Mouse (Mus musculus): ENCODE data around the gene Hdac1. TPM values are rescaled to one million over a fixed set of nuclear protein-coding genes. Genes with fewer than 3 reads are reported as not detected.

Gene Hdac1
- 38.7 TPM for polyA plus RNA-seq (2014; fragmentation: Illumina TruSeq; extraction: RNeasy Lipid Tissue Mini Kit (QIAGEN cat#74804); ENCODE audit: low replicate concordance)

DNA sequence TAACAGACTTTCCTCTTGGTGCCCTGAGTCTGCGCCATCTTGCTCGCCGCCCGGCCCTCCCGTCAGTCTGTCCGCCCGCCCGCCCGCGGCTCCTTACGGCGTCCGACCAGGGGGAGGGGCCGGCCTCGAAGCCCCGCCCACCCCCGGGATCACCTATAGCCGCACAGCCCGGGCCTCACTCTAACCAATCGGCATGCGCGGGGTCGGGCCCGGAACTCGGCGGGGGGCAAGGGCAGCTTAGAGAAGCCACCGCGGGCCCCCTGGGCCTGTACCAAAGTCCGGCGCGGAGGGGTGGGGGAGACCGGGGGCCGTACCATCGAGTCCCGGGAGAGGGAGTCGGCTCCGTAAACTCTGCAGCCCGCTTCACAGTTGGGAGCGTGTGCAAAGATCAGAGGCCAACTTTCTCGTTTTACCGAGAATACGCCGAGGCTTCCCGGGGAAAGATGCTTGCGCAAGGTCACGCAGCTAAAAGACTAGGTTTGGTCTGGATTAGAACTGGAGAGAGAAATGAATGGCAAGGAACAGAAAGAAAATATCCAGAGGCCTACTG, at the start of gene Hdac1:
Gene Hdac1 (minus strand): TSS at position 122 of the 550 bp plus-strand sequence.

DNA sequence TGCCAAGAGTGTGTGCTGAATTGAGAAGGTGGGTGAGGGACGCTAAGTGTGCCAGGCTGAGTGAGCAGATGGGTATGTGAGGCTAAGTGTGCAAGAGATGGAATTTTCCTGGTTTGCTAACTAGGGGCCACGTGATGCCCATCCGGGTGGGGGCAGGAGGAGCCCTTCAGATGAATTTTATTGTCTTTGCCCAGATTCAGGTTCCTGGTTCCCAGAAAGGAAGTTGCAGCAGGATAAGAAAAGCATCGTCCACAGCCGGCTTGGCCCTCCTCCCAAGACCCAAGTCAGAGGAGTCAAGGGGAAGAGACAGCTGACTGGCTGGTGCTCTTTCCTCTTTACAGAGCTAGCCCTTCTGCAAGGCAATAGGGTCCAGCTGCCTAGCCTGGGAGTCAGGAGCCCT, 36.0 kb upstream of the Hdac1 start, which contains the start of gene Fam167b:
Gene Fam167b (minus strand): TSS at position 84 of the 400 bp plus-strand sequence.

DNA sequence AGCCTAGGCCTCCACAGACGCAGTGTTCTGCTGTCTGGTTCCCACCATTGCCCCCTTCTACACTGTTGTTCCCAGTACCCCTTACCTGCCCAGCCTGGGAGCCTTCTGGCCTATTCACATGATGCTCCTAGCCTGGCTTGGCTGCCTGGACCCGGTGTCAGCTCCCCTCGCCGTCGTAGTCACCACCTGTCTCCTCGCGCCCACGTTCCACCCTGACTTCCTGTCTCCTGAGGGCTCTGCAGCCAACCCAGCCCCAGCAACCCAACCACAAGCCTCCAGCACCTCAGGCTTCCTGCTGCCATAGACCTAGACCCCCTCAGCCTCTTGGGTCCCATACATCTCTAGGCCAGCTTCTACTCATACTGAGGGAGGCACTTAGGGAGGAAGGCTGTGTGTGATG, 30.9 kb upstream of the Hdac1 start, which contains the start of gene Lck:
Gene Lck (minus strand): TSS at position 212 of the 400 bp plus-strand sequence.

DNA sequence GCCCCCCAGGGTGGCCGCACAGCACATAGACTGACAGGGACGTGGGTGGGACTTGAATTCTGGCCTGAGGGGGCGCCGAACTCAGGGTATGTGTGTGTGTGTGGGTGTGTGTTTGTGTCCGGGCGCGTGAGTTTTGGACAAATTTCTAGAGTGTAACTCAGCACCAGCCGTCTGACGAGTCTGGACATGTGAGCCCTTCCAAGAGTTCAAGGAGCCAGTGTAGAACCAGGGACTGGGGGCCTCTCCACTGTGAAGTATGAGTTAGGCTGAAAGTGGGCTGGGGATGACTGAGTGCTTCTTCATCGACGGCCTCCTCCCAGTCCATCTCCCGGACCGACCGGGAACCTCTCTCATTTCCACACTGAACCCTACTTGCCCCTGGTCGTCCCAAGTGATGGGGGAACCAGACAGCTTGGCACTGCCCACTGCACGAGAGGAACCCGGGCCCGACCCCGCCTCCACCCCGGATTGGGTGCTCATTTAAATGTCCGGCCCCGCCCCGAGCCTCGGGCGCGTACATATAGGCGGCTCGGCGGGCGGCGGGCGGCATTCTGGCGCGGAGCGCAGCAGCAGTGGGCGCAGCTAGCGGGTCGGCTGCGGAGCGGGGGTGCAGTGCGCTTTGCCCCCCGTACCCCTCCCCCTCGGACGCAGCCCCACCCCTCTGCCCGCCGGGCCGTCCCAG, 29.3 kb downstream of the Hdac1 start, which contains the start of gene Marcksl1:
Gene Marcksl1 (plus strand): TSS at position 496 of the 682 bp plus-strand sequence.

DNA sequence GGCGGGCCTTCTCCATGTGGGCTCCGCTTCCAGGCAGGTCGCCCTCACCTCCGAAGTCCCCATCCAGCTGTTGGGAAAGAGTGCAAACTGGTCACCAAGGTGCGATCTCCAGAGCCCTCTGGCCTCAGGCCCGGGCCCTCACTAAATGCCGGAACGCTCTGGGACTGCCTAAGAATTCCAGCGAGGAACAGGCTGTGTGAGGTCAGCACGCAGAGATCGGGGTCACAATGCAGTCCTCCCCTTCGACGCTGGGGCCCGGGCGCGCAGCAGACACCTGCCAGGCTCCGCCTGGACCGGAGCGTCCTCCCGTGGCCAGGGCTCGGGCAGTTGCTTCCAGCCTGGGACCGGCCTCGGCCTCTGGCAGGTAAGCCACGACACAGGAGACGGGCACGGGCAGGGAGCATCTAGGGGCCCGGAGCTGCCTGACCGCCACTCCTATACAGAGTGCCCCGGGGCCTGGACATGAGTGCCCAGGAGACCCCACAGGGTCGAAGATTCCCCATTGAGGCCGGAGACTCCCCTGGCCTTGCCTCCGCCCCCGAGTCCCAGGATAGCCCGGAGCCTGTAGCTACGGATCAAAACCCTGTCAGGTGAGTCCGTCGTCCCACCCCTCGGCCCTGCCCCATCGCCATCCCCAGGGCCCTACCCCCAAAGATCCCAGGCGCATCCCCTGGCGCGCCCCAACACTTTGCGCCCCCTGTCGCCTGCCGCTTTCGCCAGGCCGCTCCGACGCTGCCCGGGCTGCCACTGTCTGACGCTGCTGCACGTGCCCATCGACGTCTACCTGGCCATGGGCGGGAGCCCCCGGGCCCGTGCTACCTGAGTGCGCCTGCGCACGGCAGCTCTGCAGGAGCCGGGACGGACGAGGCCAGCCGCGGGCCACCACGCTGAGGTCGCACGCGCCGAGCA, 51.3 kb downstream of the Hdac1 start, which contains the start of the genes Tssk3 and Fam229a:
Gene Tssk3 (minus strand): TSS at position 51 of the 909 bp plus-strand sequence.
Gene Fam229a (plus strand): TSS at position 219 of the 909 bp plus-strand sequence.

Other genes with a start within 250 kb of the Hdac1 start
- gene Rbbp4, start 207.3 kb downstream of the Hdac1 start, polyA plus RNA-seq (2014; fragmentation: Illumina TruSeq; extraction: RNeasy Lipid Tissue Mini Kit (QIAGEN cat#74804); ENCODE audit: low replicate concordance) = 118 TPM
- 160 TPM for gene Zbtb8os, start 207.0 kb downstream of the Hdac1 start, polyA plus RNA-seq (2014; fragmentation: Illumina TruSeq; extraction: RNeasy Lipid Tissue Mini Kit (QIAGEN cat#74804); ENCODE audit: low replicate concordance)
- 1.1 TPM for gene Zbtb8a, start 164.6 kb downstream of the Hdac1 start, polyA plus RNA-seq (2014; fragmentation: Illumina TruSeq; extraction: RNeasy Lipid Tissue Mini Kit (QIAGEN cat#74804); ENCODE audit: low replicate concordance)
- gene Zbtb8b, start 101.9 kb downstream of the Hdac1 start, polyA plus RNA-seq (2014; fragmentation: Illumina TruSeq; extraction: RNeasy Lipid Tissue Mini Kit (QIAGEN cat#74804); ENCODE audit: low replicate concordance) = not detected
- gene Bsdc1, start 81.1 kb downstream of the Hdac1 start, polyA plus RNA-seq (2014; fragmentation: Illumina TruSeq; extraction: RNeasy Lipid Tissue Mini Kit (QIAGEN cat#74804); ENCODE audit: low replicate concordance) = 8.8 TPM
- gene Tssk3, start 51.7 kb downstream of the Hdac1 start, polyA plus RNA-seq (2014; fragmentation: Illumina TruSeq; extraction: RNeasy Lipid Tissue Mini Kit (QIAGEN cat#74804); ENCODE audit: low replicate concordance) = not detected
- not detected for gene Fam229a, start 51.5 kb downstream of the Hdac1 start, polyA plus RNA-seq (2014; fragmentation: Illumina TruSeq; extraction: RNeasy Lipid Tissue Mini Kit (QIAGEN cat#74804); ENCODE audit: low replicate concordance)
- 11.9 TPM for gene Marcksl1, start 29.1 kb downstream of the Hdac1 start, polyA plus RNA-seq (2014; fragmentation: Illumina TruSeq; extraction: RNeasy Lipid Tissue Mini Kit (QIAGEN cat#74804); ENCODE audit: low replicate concordance)
- 0.59 TPM for gene Lck, start 30.9 kb upstream of the Hdac1 start, polyA plus RNA-seq (2014; fragmentation: Illumina TruSeq; extraction: RNeasy Lipid Tissue Mini Kit (QIAGEN cat#74804); ENCODE audit: low replicate concordance)
- gene Fam167b, start 35.8 kb upstream of the Hdac1 start, polyA plus RNA-seq (2014; fragmentation: Illumina TruSeq; extraction: RNeasy Lipid Tissue Mini Kit (QIAGEN cat#74804); ENCODE audit: low replicate concordance) = not detected
- 7.9 TPM for gene Eif3i, start 57.9 kb upstream of the Hdac1 start, polyA plus RNA-seq (2014; fragmentation: Illumina TruSeq; extraction: RNeasy Lipid Tissue Mini Kit (QIAGEN cat#74804); ENCODE audit: low replicate concordance)
- gene Tmem234, start 58.0 kb upstream of the Hdac1 start, polyA plus RNA-seq (2014; fragmentation: Illumina TruSeq; extraction: RNeasy Lipid Tissue Mini Kit (QIAGEN cat#74804); ENCODE audit: low replicate concordance) = 28.2 TPM
- gene Dcdc2b, start 71.5 kb upstream of the Hdac1 start, polyA plus RNA-seq (2014; fragmentation: Illumina TruSeq; extraction: RNeasy Lipid Tissue Mini Kit (QIAGEN cat#74804); ENCODE audit: low replicate concordance) = not detected
- 5.3 TPM for gene Iqcc, start 76.4 kb upstream of the Hdac1 start, polyA plus RNA-seq (2014; fragmentation: Illumina TruSeq; extraction: RNeasy Lipid Tissue Mini Kit (QIAGEN cat#74804); ENCODE audit: low replicate concordance)
- gene Ccdc28b, start 81.2 kb upstream of the Hdac1 start, polyA plus RNA-seq (2014; fragmentation: Illumina TruSeq; extraction: RNeasy Lipid Tissue Mini Kit (QIAGEN cat#74804); ENCODE audit: low replicate concordance) = not detected
- 6.1 TPM for gene Txlna, start 98.4 kb upstream of the Hdac1 start, polyA plus RNA-seq (2014; fragmentation: Illumina TruSeq; extraction: RNeasy Lipid Tissue Mini Kit (QIAGEN cat#74804); ENCODE audit: low replicate concordance)
- gene Kpna6, start 130.1 kb upstream of the Hdac1 start, polyA plus RNA-seq (2014; fragmentation: Illumina TruSeq; extraction: RNeasy Lipid Tissue Mini Kit (QIAGEN cat#74804); ENCODE audit: low replicate concordance) = 23.8 TPM
- gene Tmem39b, start 154.1 kb upstream of the Hdac1 start, polyA plus RNA-seq (2014; fragmentation: Illumina TruSeq; extraction: RNeasy Lipid Tissue Mini Kit (QIAGEN cat#74804); ENCODE audit: low replicate concordance) = not detected
- 146 TPM for gene Khdrbs1, start 199.6 kb upstream of the Hdac1 start, polyA plus RNA-seq (2014; fragmentation: Illumina TruSeq; extraction: RNeasy Lipid Tissue Mini Kit (QIAGEN cat#74804); ENCODE audit: low replicate concordance)

Measured in small intestine, adult 10 weeks (tissue).